Mouse (Mus musculus) bone marrow macrophage, adult 2 months (primary cell): ENCODE measurements around the gene Sirt6. TPM values are rescaled to one million over a fixed set of nuclear protein-coding genes. Genes with fewer than 3 reads are reported as not detected.
"Not testable (repeated sequence)": the region's sequence is repeated elsewhere in the genome, so short reads cannot be mapped to it uniquely, and the experiment has no call there.

Source experiments
- H3K27ac ChIP-seq: 2 replicates; pipeline ENCODE4 v1.5.1; 2012; ENCODE audit warnings: low read depth, low read length; ENCODE audit not compliant: insufficient read depth
- H3K4me1 ChIP-seq: 2 replicates; pipeline ENCODE4 v1.6.1; 2012; ENCODE audit warnings: low read length; ENCODE audit not compliant: control insufficient read depth, insufficient read depth
- H3K4me3 ChIP-seq: 2 replicates; pipeline ENCODE4 v1.5.1; 2012; ENCODE audit warnings: mild to moderate bottlenecking, low read length, moderate library complexity; ENCODE audit not compliant: insufficient read depth
- CTCF ChIP-seq: IDR thresholded peaks from 2 replicates; pipeline ENCODE4 v1.5.1; 2012; ENCODE audit warnings: low read depth, mild to moderate bottlenecking, low read length, moderate library complexity
- POLR2A ChIP-seq: IDR thresholded peaks from 2 replicates; pipeline ENCODE4 v1.6.1; 2012; ENCODE audit warnings: mild to moderate bottlenecking, low read depth, low read length, borderline replicate concordance
- polyA plus RNA-seq: library from polyadenylated mRNA; stranded (reverse); fragments of >200 nt; gene quantifications from 2 replicates; pipeline ENCODE4 v1.2.4, GENCODE M21; 2012; ENCODE audit not compliant: missing spikeins, insufficient read depth, insufficient read length

Gene Sirt6
- polyA plus RNA-seq, 1 experiment = 10.9 TPM

DNA sequence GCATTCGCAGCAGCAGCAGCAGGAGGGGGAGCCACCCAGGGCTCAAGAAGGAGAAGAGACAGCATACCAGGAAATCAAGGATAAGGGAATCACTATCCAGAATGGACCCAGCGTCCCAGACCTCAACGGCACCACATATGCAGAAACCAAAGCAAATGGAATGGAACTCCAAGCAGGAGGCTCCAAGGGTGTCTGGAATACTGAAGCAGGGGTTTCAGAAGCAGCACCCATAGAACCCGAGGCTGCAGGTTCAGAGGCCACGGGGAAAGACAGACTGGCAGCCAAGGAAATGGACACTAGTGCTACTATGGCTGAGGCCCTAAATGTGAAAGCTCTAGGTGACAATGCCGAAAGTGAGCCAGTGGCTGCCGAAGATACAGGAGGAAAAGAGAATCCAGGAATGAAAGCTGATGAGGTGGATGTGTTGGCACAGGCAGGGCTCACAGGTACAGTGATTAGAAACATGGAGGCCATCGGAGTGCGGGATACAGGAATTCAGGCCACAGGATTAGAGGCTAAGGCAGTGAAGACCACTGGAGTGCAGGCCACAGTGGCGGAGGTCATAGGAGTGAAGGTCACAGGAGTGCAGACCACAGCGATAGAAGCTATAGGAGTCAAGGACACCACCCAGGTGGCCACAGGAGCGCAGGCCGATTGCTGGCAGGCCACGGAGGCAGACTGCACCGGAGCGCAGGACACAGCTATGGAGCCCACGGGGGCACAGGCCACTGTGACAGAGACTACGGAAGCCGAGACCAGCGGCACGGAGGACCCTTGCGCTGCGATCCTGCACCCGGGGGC lies 15.3 kb upstream of the Sirt6 start:
- H3K4me3 ChIP-seq = peak overlapping the region; percentile 79
- TF ChIP-seq CTCF (no peak), POLR2A (no peak)
- H3K4me1 ChIP-seq = peaks cover 12% of the 10 kb centered on the region
- peak overlapping the region; percentile 78 for H3K27ac ChIP-seq

DNA sequence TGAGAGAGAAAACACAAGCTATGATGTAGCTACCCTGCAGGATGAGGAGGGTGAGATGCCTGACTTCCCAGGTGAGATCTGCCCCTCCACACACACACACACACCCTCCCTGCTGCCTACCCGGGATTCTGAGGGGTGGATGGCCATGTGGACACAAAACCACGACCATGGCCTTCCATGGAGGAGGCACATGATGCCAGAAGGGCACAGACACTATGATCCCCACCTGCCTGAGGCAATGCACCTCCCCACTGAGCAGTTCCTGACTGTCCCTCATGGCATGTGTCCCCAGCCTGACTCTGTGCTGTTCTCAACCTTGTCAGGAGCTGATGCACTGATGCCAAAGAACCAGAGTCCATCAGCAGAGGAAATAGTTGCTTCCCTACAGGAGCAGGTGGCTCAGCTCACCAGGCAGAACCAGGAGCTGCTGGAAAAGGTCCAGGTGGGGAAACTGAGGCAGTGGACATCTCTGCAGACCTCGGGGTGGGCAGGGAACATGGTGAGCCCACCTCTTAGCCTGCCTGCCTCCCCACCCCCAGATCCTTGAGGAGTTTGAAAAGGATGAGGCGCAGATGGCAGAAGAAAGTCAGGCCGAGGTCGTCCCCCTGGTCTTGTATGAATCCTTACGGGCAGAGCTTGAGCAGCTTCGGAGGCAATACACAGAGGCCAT lies 14.5 kb upstream of the Sirt6 start:
- Histone ChIP-seq H3K4me3 (peak overlapping the region; percentile 79), H3K27ac (no peak overlapping the region), H3K4me1 (peaks cover 12% of the 10 kb centered on the region)
- TF ChIP-seq POLR2A (no peak), CTCF (no peak)

DNA sequence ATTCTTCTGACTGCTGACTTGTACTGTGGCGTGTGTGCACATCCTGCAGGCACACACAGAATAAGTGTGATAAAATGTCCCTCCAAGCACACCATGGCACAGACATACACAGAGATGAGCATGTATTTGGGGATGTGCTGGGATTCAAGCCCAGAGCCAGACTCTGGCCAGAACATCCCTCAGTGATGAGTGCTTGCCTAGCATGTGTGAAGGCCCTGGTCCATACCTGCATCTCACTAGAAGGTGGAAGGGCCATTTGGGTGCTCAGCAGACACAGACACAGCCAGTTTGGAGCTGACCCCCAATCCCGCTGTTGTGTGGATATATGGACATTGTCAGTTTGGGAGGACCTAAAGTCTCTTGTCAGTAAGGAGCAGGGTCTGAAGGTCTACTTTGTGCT lies 14.0 kb upstream of the Sirt6 start:
- H3K4me1 ChIP-seq = peaks cover 12% of the 10 kb centered on the region
- TF ChIP-seq POLR2A = no peak
- TF ChIP-seq CTCF = no peak
- no peak overlapping the region for H3K27ac ChIP-seq
- no peak overlapping the region for H3K4me3 ChIP-seq

DNA sequence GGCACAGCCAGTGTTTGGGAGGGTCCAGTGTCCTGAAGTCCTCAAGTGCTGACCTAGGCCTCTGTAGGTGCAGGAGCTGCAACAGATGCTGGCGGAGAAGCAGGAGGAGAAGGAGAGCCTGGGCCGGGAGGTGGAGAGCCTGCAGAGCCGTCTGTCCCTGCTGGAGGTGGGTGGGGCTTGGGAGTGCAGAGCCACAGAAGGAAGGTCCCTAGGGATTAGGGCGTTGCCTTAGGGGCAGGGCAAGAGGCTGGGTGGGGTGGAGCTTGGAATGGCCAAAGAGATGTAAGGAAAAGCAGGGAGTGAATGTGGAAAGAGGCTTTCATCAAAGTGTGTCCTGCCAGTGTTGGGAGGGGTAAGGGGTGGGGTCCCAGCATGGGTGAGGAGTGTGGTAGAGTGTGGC lies 13.2 kb upstream of the Sirt6 start:
- H3K4me3 ChIP-seq, H3K27ac ChIP-seq: not testable (repeated sequence)
- H3K4me1 ChIP-seq = peaks cover 12% of the 10 kb centered on the region

DNA sequence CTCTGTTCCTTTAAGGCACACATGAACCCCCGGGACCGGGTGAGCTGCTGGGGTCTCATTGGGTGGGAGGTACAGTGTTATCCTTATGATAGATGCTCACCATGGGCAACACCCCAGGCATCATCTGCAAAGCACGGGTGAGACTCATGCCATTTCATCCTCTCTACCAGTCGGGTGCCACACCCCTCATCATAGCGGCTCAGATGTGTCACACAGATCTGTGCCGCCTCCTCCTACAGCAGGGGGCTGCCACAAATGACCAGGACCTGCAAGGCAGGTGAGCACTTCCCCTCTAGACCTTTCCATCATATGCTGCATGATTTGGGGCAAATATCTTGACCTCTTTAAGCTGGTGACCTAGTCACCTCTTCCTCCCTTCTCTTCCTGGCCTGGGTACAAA lies 10.5 kb upstream of the Sirt6 start:
- TF ChIP-seq CTCF (no peak), POLR2A (no peak)
- Histone ChIP-seq H3K27ac (no peak overlapping the region), H3K4me1 (peaks cover 14% of the 10 kb centered on the region), H3K4me3 (no peak overlapping the region)

- no peak overlapping the region for H3K4me3 ChIP-seq
- H3K27ac ChIP-seq = no peak overlapping the region
- H3K4me1 ChIP-seq = peaks cover 7% of the 10 kb centered on the region
- TF ChIP-seq CTCF = no peak
- no peak for TF ChIP-seq POLR2A
Measured at GRCm38 (mm10) chr10:81636338-81636737, 8.7 kb upstream of the Sirt6 start.

DNA sequence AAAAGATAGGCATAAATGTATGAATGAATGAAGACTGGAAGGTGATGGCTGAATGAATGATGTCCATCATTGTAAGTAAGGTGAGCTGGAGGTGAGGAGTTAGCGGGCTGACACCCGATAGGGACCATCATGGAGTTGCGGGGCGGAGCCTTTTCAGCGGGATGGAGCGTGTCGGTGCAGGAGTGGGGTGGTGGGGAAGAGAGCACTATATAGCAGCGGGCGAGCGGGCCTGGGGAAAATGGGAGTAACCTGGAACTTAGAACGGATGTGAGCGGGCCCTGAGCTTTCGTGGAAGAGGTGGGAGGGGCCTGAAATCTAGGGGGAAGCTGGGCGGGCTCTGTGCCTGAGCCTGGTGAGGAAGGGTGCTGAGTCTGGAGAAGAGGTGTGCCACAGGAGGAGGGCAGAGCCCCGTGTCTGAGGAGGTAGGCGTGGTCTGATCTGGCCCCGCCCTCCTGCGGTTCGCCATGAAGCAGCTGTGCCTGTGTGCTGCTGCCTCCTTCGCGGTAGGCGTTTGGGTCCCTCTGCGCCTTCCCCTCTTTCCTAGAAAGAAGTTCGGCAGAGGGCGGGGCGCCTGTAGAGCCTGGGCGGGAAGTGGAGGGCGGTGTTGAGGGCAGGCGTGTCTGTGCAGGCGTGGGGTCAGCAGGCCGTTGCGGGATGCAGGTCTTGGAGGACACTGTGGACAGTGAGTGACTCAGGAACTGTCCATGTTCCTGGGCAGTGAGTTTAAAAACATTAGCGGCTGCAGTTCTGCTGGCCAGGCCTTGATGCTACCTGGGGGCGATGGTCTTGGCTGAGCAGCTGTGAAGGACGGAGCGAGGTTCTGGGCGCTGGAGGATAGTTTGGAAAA lies 5.9 kb upstream of the Sirt6 start:
- no peak for TF ChIP-seq CTCF
- H3K27ac ChIP-seq = no peak overlapping the region
- peak overlapping the region; percentile 54 for H3K4me3 ChIP-seq
- H3K4me1 ChIP-seq = peaks cover 7% of the 10 kb centered on the region

DNA sequence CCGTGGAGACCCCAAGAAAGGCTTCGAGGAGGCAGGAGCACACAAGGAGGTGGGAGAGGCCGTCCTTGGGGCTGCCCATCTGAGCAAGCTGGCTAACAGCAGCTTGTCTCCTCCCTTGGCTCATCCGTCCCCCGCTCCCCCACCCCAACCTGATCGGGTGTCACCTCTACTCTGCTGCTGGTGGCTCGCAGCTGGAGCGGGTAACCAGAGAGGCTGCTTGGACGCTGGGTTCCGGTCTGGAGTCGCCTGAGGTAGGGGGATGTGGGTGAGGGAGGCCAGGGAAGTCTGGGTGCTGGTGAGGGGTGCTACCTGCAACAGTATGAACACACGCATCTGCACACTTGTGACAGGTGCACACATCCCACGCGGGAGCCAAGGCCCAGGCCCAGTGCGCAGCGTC lies 793 bp upstream of the Sirt6 start, which contains the start of gene Ankrd24:
Gene Ankrd24, plus strand, starts transcription at position 151 of the 400 bp plus-strand sequence.
- no peak for TF ChIP-seq POLR2A
- no peak for TF ChIP-seq CTCF
- peaks cover 21% of the 10 kb centered on the region for H3K4me1 ChIP-seq
- peak within 1 kb of the TSS; percentile 87 for H3K27ac ChIP-seq
- peak within 1 kb of the TSS; percentile 75 for H3K4me3 ChIP-seq

- Histone ChIP-seq H3K4me1 (peaks cover 19% of the 10 kb centered on the region), H3K4me3 (peak overlapping the region; percentile 75), H3K27ac (peak overlapping the region; percentile 87)
- TF ChIP-seq POLR2A = no peak
Measured at GRCm38 (mm10) chr10:81627836-81628220, 231 bp upstream of the Sirt6 start.
